Mouse (Mus musculus) adrenal gland (tissue): Measurements from ENCODE around the gene A4galt.

Experiments
- intact Hi-C: fragments of 180-260 bp; cut with DNase I; formaldehyde crosslinking; loops from one replicate; pipeline ENCODE4 v1.15.1; 2025

Gene A4galt

GRCm38 (mm10) chr15:83226871-83227270 lies 24.7 kb downstream of the A4galt start:
- intact Hi-C loops, result no loop called here

DNA sequence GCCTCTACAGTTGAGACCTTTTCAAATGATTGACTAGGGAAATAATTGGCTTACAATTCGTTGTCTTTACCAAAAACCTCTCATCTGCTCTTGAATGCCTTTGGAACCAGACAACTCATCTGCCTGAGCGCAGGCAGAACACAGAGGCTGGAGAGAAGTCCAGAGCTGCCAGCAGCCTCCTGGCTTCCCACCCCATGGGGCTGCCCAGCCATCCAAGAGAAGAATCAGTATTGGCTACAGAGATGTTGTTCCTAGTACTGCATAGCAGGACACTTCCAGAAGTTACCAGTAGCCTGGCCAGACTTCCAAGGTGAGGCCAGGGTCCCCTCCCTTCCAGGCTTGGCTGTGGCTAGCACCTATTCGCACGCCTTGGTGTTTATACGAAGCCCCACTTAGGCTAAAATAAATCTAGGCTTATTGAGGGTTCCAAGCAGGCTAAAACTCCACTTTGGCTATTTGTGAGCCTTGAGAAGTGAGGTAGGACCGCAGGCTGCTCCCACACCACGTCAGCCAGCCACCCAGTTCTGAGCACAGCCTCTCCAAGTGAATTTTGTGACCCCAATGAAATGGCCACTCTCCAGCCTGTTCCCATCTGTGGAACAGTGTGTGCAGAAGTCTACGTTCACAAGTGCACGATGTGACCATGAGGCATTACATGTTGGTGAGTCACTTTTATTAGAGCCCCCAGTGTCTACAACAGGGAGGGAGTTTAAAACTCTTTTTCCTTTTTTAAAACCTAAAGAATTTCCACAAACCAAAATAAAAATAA lies 25.3 kb downstream of the A4galt start:
- intact Hi-C loops, result no loop called here

GRCm38 (mm10) chr15:83224136-83224766 lies 27.3 kb downstream of the A4galt start:
- intact Hi-C loops, result no loop called here

- intact Hi-C loops, result no loop called here
Observed at GRCm38 (mm10) chr15:83223208-83223962, 28.2 kb downstream of the A4galt start.

DNA sequence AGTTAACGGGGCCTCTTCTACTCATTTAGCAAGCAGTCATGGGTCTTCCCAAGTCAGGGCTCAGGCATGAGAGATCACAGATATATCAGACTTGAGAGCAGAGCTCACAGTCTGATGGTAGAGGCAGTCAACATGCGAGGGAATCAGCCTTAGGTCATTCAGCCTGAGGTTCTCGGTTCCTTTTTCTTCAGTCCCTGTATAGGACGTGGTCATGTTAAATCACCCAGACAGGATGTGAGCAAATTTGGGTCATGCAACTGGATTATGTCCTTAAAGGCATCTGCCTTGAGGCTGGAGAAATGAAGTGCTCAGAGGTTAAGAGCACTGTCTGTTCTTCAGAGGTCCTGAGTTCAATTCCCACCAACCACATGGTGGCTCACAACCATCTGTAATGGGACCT lies 29.9 kb downstream of the A4galt start:
- intact Hi-C loops, result no loop called here

DNA sequence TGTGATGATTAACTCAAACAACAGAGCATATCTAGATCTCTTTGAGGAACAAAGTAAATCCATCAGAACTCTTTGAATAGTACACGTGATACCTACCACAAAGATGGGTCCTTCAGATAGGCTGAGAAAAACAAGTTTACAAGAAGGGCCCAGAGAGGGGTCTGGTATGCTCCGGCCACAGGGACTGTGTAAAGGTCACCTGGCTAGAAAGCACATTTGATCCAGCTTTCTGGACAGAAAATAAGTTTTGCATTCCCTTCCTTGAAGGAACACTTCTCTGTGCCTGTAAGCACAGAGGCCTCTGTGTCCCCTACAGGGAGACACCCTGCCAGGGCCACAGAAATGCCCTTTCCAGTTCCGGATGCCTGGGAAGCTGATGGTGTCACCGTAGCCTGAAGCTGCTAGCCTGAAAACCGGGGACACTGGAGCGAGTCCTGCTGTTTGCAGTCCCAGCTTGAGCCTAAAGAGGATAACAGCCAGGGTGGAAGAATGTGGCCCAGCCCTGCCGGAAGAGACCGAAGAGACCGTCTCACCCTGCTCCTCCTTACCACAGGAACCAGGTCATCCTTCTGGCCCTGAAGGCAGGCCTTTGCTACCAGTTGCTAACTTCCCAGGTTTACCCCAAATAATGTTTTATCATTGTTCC lies 31.1 kb downstream of the A4galt start:
- intact Hi-C loops, result no loop called here

- intact Hi-C loops, result no loop called here
Observed at GRCm38 (mm10) chr15:83215322-83216216, 36.0 kb downstream of the A4galt start.

- intact Hi-C loops, result loop anchor here (5.0 kb wide), 1 partner anchor 122 kb away; no protein-coding TSS in a partner anchor
Observed at GRCm38 (mm10) chr15:83210229-83210628, 41.3 kb downstream of the A4galt start.

GRCm38 (mm10) chr15:83209719-83210118 lies 41.9 kb downstream of the A4galt start:
- intact Hi-C loops, result loop anchor here (5.0 kb wide), 7 partner anchors 52 to 397 kb away; no protein-coding TSS in a partner anchor

- intact Hi-C loops, result loop anchor here (5.0 kb wide), 6 partner anchors 52 to 397 kb away; no protein-coding TSS in a partner anchor
Observed at GRCm38 (mm10) chr15:83209092-83209695, 42.4 kb downstream of the A4galt start.

DNA sequence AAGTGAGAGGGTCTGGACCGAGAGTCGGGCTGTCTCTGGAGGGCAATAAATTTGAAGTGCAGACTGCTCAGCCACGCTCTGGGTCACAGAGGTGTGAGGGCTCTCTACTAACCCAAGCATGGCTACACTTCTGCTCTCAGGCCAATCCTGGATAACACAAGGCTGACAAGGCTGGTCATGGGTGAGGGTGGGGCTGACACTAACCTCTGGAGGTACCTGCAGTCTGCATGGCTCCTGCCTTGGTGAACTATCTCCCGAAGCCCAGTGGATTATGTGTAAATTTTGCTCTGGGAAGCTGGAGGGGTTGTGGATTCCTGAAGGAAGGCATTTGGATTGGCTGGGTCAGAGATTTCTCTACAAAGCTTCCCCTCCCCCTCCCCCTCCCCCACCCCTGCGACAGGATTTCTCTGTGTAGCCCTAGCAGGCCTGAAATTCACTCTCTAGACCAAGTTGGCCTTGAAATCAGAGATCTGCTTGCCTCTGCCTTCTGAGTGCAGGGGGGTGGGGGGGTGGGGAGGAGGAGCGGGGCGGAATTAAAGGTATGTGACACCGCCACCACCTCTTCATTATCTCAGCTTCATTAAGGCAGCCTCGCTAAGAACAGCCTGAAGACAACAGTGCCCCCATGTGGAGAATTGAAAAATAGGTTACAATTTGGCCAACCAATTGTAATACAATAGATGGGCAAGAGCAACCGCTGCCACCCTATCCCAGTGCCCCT lies 46.7 kb downstream of the A4galt start:
- intact Hi-C loops, result loop anchor here (5.0 kb wide), 6 partner anchors 48 to 393 kb away; no protein-coding TSS in a partner anchor

DNA sequence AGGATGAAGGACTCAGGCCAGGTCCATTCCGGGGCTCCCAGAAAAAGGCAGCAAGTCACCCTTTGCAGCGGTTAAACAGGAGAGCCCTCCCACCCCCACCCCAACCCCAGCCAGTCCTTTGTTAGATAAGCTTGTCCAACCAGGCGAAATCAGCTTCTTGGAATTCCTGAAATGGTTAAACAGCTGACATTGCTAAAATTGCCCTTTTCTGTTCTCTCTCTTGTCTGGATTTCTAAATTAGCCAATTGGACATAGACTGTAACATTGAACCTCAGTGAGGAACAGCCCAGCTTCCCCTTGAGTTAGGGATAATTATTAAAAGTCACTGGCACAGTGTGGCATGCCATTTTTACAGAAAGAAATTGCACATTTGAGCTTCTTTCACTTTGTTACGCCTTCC lies 49.2 kb downstream of the A4galt start:
- intact Hi-C loops, result no loop called here

DNA sequence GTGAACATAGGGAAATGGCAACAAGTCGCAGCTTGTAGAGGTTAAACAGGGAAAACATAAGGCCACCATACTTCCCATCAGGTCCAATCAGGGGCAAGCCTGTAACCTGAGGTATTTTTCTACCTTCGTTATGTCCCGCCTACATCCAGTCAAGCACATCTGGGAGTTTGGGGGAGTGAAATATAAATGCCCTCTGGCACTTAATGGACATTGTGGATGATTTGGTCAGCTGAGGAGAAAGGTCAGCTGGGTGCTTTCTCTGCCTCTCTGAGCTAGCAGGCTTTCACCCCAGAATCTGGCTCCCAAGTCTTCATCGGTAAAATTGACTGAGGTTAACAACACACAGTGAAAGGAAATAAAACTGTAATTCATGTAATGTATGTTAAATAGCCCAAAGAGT lies 58.2 kb downstream of the A4galt start:
- intact Hi-C loops, result no loop called here

GRCm38 (mm10) chr15:83182351-83182750 lies 69.2 kb downstream of the A4galt start:
- intact Hi-C loops, result no loop called here

DNA sequence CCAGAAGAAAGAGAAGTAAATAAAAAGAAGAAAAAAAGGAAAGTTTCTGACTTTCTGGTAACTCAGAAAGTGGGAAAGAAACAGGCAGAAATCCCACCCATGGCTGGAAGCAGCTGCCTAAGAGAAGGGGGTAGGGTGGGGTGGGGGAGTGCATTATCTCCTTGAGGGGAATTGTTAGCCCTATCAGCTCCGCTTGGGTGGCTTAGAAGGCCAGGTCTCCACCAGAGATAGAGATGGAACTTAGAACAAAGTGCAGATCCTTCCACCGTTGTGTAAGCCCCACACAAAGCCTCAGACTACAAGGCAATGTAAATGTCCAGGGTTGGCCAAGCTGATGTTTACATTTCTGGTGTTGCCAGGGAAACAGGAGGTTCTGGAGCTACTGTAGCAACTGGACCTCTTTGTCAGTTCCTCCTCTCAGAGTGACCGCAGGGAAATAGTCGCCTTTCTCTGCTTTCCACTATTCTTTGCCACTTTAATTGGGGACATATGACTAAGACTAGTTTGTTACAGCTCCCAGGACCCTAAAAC lies 69.7 kb downstream of the A4galt start:
- intact Hi-C loops, result no loop called here

DNA sequence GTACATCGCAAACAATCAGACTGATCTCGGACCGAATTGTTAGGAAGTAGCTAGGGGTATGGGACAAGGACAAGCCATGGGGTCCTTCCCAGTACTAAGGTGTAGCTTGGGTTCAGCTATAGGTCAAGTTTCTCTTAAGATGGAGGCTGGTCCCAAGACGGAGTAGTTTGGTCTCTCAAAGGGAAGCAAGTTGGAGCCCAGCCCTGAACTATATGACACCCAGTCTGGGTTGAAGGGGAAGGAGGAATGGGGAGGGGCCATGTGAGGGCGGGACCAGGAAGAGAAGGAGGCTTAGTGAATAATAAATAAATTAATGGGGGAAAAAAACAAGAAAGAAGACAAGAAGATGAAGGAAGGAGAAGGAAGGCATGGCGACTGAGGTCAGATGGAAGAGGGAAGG lies 71.6 kb downstream of the A4galt start:
- intact Hi-C loops, result no loop called here
